Mouse (Mus musculus) gonadal fat pad, adult 2 months (tissue): ENCODE data around the gene 1700122O11Rik. TPM values are rescaled to one million over a fixed set of nuclear protein-coding genes. Genes with fewer than 3 reads are reported as not detected.

Experiments
- polyA plus RNA-seq: library from polyadenylated mRNA; depleted of rRNA; stranded (reverse); fragments of >200 nt; gene quantifications from 2 replicates; pipeline ENCODE4 v1.2.3, GENCODE M21; 2012; rRNA removed

Gene 1700122O11Rik
- polyA plus RNA-seq, 1 experiment = not detected

Other genes starting within 250 kb of the 1700122O11Rik start
- gene Mdfi, start 203.6 kb downstream of the 1700122O11Rik start, polyA plus RNA-seq = 11.0 and 11.2 TPM in 2 replicates
- 27.9 and 32.3 TPM in 2 replicates for gene Foxp4, start 113.6 kb downstream of the 1700122O11Rik start, polyA plus RNA-seq
- gene 1700067P10Rik, start 51.0 kb upstream of the 1700122O11Rik start, polyA plus RNA-seq = 0.36 and 0.63 TPM in 2 replicates
- not detected in 2 replicates for gene 9830107B12Rik, start 108.0 kb upstream of the 1700122O11Rik start, polyA plus RNA-seq
- 0.25 and 0.58 TPM in 2 replicates for gene A530064D06Rik, start 129.0 kb upstream of the 1700122O11Rik start, polyA plus RNA-seq
- gene Trem1, start 194.5 kb upstream of the 1700122O11Rik start, polyA plus RNA-seq = 0.14 TPM in 1 of 2 replicates, not detected in the other
- not detected in 2 replicates for gene Trem3, start 209.5 kb upstream of the 1700122O11Rik start, polyA plus RNA-seq
- 0.94 and 1.0 TPM in 2 replicates for gene Treml4, start 226.0 kb upstream of the 1700122O11Rik start, polyA plus RNA-seq